In genomic region chr16:26777132-26777531, GRCm38 (mm10) we compare ENCODE assay signal across 16 mouse cellular contexts.
DNase-seq lines count a peak whose midpoint lies in the region; ATAC-seq and TF ChIP-seq lines count a peak whose summit lies in the region.
"Had no signal": no experiment of that assay in that cellular context is flagged by ENCODE, and none has a peak within 500 bp of the region (broad histone marks: within the 10 kb centered on the region; RNA-seq: fewer than 3 reads in every experiment).

No protein-coding gene starts in this region.

- H3K4me1 ChIP-seq in forebrain, embryonic 14.5 days (ENCODE audit: control insufficient read depth, insufficient read depth, low read length) = no peaks in the 10 kb centered on the region
- H3K4me1 ChIP-seq in forebrain, embryonic 11.5 days (replicated peaks; ENCODE audit: control insufficient read depth, insufficient read depth, low read length) = no peaks in the 10 kb centered on the region
- H3K4me1 ChIP-seq in limb, embryonic 14.5 days (ENCODE audit: control insufficient read depth, insufficient read depth, low read length) = no peaks in the 10 kb centered on the region
- H3K4me1 ChIP-seq in limb, embryonic 10.5 days = no peaks in the 10 kb centered on the region
- H3K4me1 ChIP-seq in E14TG2a.4 (replicated peaks; ENCODE audit: low read depth, low read length) = no peaks in the 10 kb centered on the region
- H3K4me1 ChIP-seq: heart, embryonic 12.5 days; hindbrain, embryonic 12.5 days; neural tube, embryonic 13.5 days had no signal

- TF ChIP-seq CTCF in E14TG2a.4 (conservative IDR thresholded peaks at IDR 0.05; ENCODE audit: low read length) = peak; percentile 12; the same call in 1 of the 2 replicates

- H3K27ac ChIP-seq in forebrain, embryonic 14.5 days (ENCODE audit: low read depth, low read length) = no peak overlapping the region
- H3K27ac ChIP-seq in forebrain, embryonic 11.5 days (ENCODE audit: low read depth, low read length) = no peak overlapping the region
- no peak overlapping the region for H3K27ac ChIP-seq in limb, embryonic 14.5 days (replicated peaks; ENCODE audit: low read depth, low read length)
- no peak overlapping the region for H3K27ac ChIP-seq in limb, embryonic 10.5 days
- H3K27ac ChIP-seq: hindbrain, embryonic 12.5 days; neural tube, embryonic 13.5 days had no signal

- H3K9me3 ChIP-seq in forebrain, embryonic 14.5 days (replicated peaks; ENCODE audit: control insufficient read depth, low read length) = no peaks in the 10 kb centered on the region
- H3K9me3 ChIP-seq in forebrain, embryonic 11.5 days (ENCODE audit: control insufficient read depth, low read length) = no peaks in the 10 kb centered on the region
- no peaks in the 10 kb centered on the region for H3K9me3 ChIP-seq in limb, embryonic 14.5 days (ENCODE audit: control insufficient read depth, low read length)
- H3K9me3 ChIP-seq in limb, embryonic 10.5 days (replicated peaks) = no peaks in the 10 kb centered on the region
- no peaks in the 10 kb centered on the region for H3K9me3 ChIP-seq in E14TG2a.4 (ENCODE audit: low read length)
- H3K9me3 ChIP-seq: heart, embryonic 12.5 days; hindbrain, embryonic 12.5 days; neural tube, embryonic 13.5 days had no signal

- no peak overlapping the region for H3K9ac ChIP-seq in forebrain, embryonic 14.5 days (ENCODE audit: low read length)
- no peak overlapping the region for H3K9ac ChIP-seq in forebrain, embryonic 11.5 days (ENCODE audit: low read length)
- no peak overlapping the region for H3K9ac ChIP-seq in limb, embryonic 14.5 days (ENCODE audit: low read depth, low read length, severe bottlenecking)
- H3K9ac ChIP-seq: heart, embryonic 12.5 days; hindbrain, embryonic 12.5 days; neural tube, embryonic 13.5 days had no signal

- no peak overlapping the region for H3K4me3 ChIP-seq in forebrain, embryonic 14.5 days (ENCODE audit: low read depth, low read length)
- H3K4me3 ChIP-seq in forebrain, embryonic 11.5 days (ENCODE audit: low read depth, low read length) = no peak overlapping the region
- no peak overlapping the region for H3K4me3 ChIP-seq in limb, embryonic 14.5 days (replicated peaks; ENCODE audit: low read length)
- H3K4me3 ChIP-seq in limb, embryonic 10.5 days = no peak overlapping the region
- no peak overlapping the region for H3K4me3 ChIP-seq in E14TG2a.4 (replicated peaks; ENCODE audit: low read length)
- H3K4me3 ChIP-seq: heart, embryonic 12.5 days; hindbrain, embryonic 12.5 days; neural tube, embryonic 13.5 days had no signal

- no peak for ATAC-seq in forebrain, embryonic 14.5 days
- ATAC-seq in forebrain, embryonic 11.5 days (replicated peaks; ENCODE audit: low FRiP score) = no peak
- ATAC-seq in limb, embryonic 14.5 days (ENCODE audit: low FRiP score, low read depth) = no peak
- ATAC-seq in megakaryocyte progenitor cell, adult 5-6 weeks (replicated peaks; ENCODE audit: poor library complexity) = peak; percentile 66

- 6% methylated on average over 1 of the region's 1 CpGs for WGBS in forebrain, embryonic 14.5 days
- 7% methylated on average over 1 of the region's 1 CpGs for WGBS in forebrain, embryonic 11.5 days
- 6% methylated on average over 1 of the region's 1 CpGs for WGBS in limb, embryonic 14.5 days
- WGBS in limb, embryonic 10.5 days = 14% methylated on average over 1 of the region's 1 CpGs

- no peaks in the 10 kb centered on the region for H3K27me3 ChIP-seq in forebrain, embryonic 14.5 days (replicated peaks; ENCODE audit: control insufficient read depth, insufficient read depth, low read length)
- no peaks in the 10 kb centered on the region for H3K27me3 ChIP-seq in forebrain, embryonic 11.5 days (ENCODE audit: control insufficient read depth, insufficient read depth, low read length)
- no peaks in the 10 kb centered on the region for H3K27me3 ChIP-seq in limb, embryonic 14.5 days (ENCODE audit: control insufficient read depth, insufficient read depth, low read length)
- H3K27me3 ChIP-seq in limb, embryonic 10.5 days (ENCODE audit: low read depth, poor library complexity, severe bottlenecking) = no peaks in the 10 kb centered on the region
- H3K27me3 ChIP-seq in E14TG2a.4 (ENCODE audit: insufficient read depth, low read length) = no peaks in the 10 kb centered on the region
- H3K27me3 ChIP-seq: heart, embryonic 12.5 days; hindbrain, embryonic 12.5 days; neural tube, embryonic 13.5 days had no signal

- H3K36me3 ChIP-seq in forebrain, embryonic 14.5 days (ENCODE audit: control insufficient read depth, insufficient read depth, low read length) = no peaks in the 10 kb centered on the region
- no peaks in the 10 kb centered on the region for H3K36me3 ChIP-seq in forebrain, embryonic 11.5 days (ENCODE audit: control insufficient read depth, insufficient read depth, low read length)
- no peaks in the 10 kb centered on the region for H3K36me3 ChIP-seq in limb, embryonic 14.5 days (ENCODE audit: control insufficient read depth, insufficient read depth, low read length)
- no peaks in the 10 kb centered on the region for H3K36me3 ChIP-seq in limb, embryonic 10.5 days
- H3K36me3 ChIP-seq in E14TG2a.4 (ENCODE audit: insufficient read depth, low read length) = no peaks in the 10 kb centered on the region
- H3K36me3 ChIP-seq: heart, embryonic 12.5 days; hindbrain, embryonic 12.5 days; neural tube, embryonic 13.5 days had no signal

- TF ChIP-seq POLR2A in limb, embryonic 14.5 days (IDR thresholded peaks at IDR 0.05; ENCODE audit: borderline replicate concordance, extremely low read depth, insufficient read depth, insufficient read length) = no peak

- DNase-seq in forebrain, embryonic 14.5 days (ENCODE audit: low spot score) = peak; percentile 56
- DNase-seq in forebrain, embryonic 11.5 days (ENCODE audit: low spot score) = no peak
- DNase-seq in limb, embryonic 14.5 days (ENCODE audit: low spot score) = peak; percentile 28
- DNase-seq in limb, embryonic 10.5 days (ENCODE audit: low spot score) = no peak
- DNase-seq in thymus, postnatal 0 days (ENCODE audit: low spot score) = no peak
- DNase-seq in heart, adult 18-20 months = no peak
- DNase-seq: adrenal gland, postnatal 36 days; cerebellum, adult 11-12 months; kidney, adult 2 months; layer of hippocampus, adult 9-11 months had no signal

- no peak overlapping the region for H3K4me2 ChIP-seq in forebrain, embryonic 14.5 days (ENCODE audit: low read length)
- no peak overlapping the region for H3K4me2 ChIP-seq in forebrain, embryonic 11.5 days (ENCODE audit: low read depth, low read length, severe bottlenecking)
- no peak overlapping the region for H3K4me2 ChIP-seq in limb, embryonic 14.5 days (replicated peaks; ENCODE audit: low read depth, low read length, severe bottlenecking)
- H3K4me2 ChIP-seq: heart, embryonic 12.5 days; hindbrain, embryonic 12.5 days; midbrain, embryonic 11.5 days; neural tube, embryonic 13.5 days had no signal

Comparison
In these comparisons a context has a peak if more than half of its experiments do, and no peak if none do; other contexts are left out.
1. DNase-seq: peak in forebrain, embryonic 14.5 days (single experiment) and limb, embryonic 14.5 days (single experiment); none in forebrain, embryonic 11.5 days (single experiment), limb, embryonic 10.5 days (single experiment), thymus, postnatal 0 days (single experiment) and heart, adult 18-20 months (0 of 2).